In genomic region chr7:141403305-141403704, GRCm38 (mm10) we compare ENCODE assay signal across 8 mouse cellular contexts. TPM values are rescaled to one million over a fixed set of nuclear protein-coding genes. Genes with fewer than 3 reads are reported as not detected.
DNase-seq lines count a peak whose midpoint lies in the region; ATAC-seq and TF ChIP-seq lines count a peak whose summit lies in the region.

No protein-coding gene starts in this region.

- no peak overlapping the region for H3K4me2 ChIP-seq in hindbrain, embryonic 13.5 days
- H3K4me2 ChIP-seq in liver, embryonic 11.5 days, result no peak overlapping the region
- no peak overlapping the region for H3K4me2 ChIP-seq in midbrain, postnatal 0 days (ENCODE audit: low read depth, low read length, poor library complexity, severe bottlenecking)

- 55% methylated on average over 5 of the region's 5 CpGs for WGBS in forebrain, embryonic 10.5 days
- WGBS in hindbrain, embryonic 13.5 days, result 55% methylated on average over 5 of the region's 5 CpGs
- WGBS in liver, embryonic 11.5 days, result 52% methylated on average over 5 of the region's 5 CpGs
- 43% methylated on average over 5 of the region's 5 CpGs for WGBS in midbrain, postnatal 0 days

- no peaks in the 10 kb centered on the region for H3K9me3 ChIP-seq in forebrain, embryonic 10.5 days
- no peaks in the 10 kb centered on the region for H3K9me3 ChIP-seq in hindbrain, embryonic 13.5 days
- no peaks in the 10 kb centered on the region for H3K9me3 ChIP-seq in liver, embryonic 11.5 days (ENCODE audit: control insufficient read depth, low read length)
- no peaks in the 10 kb centered on the region for H3K9me3 ChIP-seq in midbrain, postnatal 0 days (ENCODE audit: low read length)

- peak; percentile 25; the same call in 1 of the 2 replicates for ATAC-seq in hindbrain, embryonic 13.5 days (ENCODE audit: low FRiP score)
- ATAC-seq in liver, embryonic 11.5 days (replicated peaks; ENCODE audit: low FRiP score), result peak; percentile 67
- ATAC-seq in midbrain, postnatal 0 days (ENCODE audit: low FRiP score), result peak; percentile 53; the same call in 1 of the 2 replicates

- no peak overlapping the region for H3K27ac ChIP-seq in bone marrow macrophage, adult 2 months (ENCODE audit: insufficient read depth, low read depth, low read length)
- H3K27ac ChIP-seq in forebrain, embryonic 10.5 days, result no peak overlapping the region
- no peak overlapping the region for H3K27ac ChIP-seq in hindbrain, embryonic 13.5 days
- H3K27ac ChIP-seq in liver, embryonic 11.5 days (ENCODE audit: low read depth, low read length), result no peak overlapping the region
- no peak overlapping the region for H3K27ac ChIP-seq in midbrain, postnatal 0 days (ENCODE audit: low read depth, low read length)
- no peak overlapping the region for H3K27ac ChIP-seq in testis, adult 2 months (ENCODE audit: control insufficient read depth, insufficient read depth, low read depth, low read length)

- DNase-seq in right cerebral cortex, adult 2 months (ENCODE audit: low spot score in 2 of 2), result peak; percentile 39 to 46
- DNase-seq in right cerebral cortex, adult 18-20 months, result no peak
- peak; percentile 53 for DNase-seq in forebrain, embryonic 10.5 days (ENCODE audit: extremely low spot score, low spot score)
- peak; percentile 45 for DNase-seq in liver, embryonic 11.5 days (ENCODE audit: low spot score)
- peak; percentile 55 for DNase-seq in midbrain, postnatal 0 days (ENCODE audit: low spot score)

- H3K9ac ChIP-seq in hindbrain, embryonic 13.5 days, result no peak overlapping the region
- H3K9ac ChIP-seq in liver, embryonic 11.5 days (ENCODE audit: low read depth, low read length), result no peak overlapping the region
- H3K9ac ChIP-seq in midbrain, postnatal 0 days (replicated peaks; ENCODE audit: low read length, poor library complexity, severe bottlenecking), result no peak overlapping the region

- TF ChIP-seq CTCF in bone marrow macrophage, adult 2 months (IDR thresholded peaks at IDR 0.05; ENCODE audit: low read depth, low read length), result peak; percentile 48; the same call in 1 of the 2 replicates
- peak; percentile 83 for TF ChIP-seq CTCF in midbrain, postnatal 0 days (IDR thresholded peaks at IDR 0.05)
- peak; percentile 90; the same call in 1 of the 2 replicates for TF ChIP-seq CTCF in testis, adult 2 months (IDR thresholded peaks at IDR 0.05; ENCODE audit: control insufficient read depth, insufficient read depth, insufficient replicate concordance, low read depth, low read length)

- H3K27me3 ChIP-seq in forebrain, embryonic 10.5 days (ENCODE audit: poor library complexity, severe bottlenecking), result no peaks in the 10 kb centered on the region
- no peaks in the 10 kb centered on the region for H3K27me3 ChIP-seq in hindbrain, embryonic 13.5 days
- no peaks in the 10 kb centered on the region for H3K27me3 ChIP-seq in liver, embryonic 11.5 days (replicated peaks; ENCODE audit: control insufficient read depth, insufficient read depth, low read length)
- H3K27me3 ChIP-seq in midbrain, postnatal 0 days (ENCODE audit: insufficient read depth, low read length), result no peaks in the 10 kb centered on the region
- H3K27me3 ChIP-seq in testis, adult 2 months (ENCODE audit: control insufficient read depth, insufficient read depth, low read length), result no peaks in the 10 kb centered on the region

- no peak for TF ChIP-seq POLR2A in bone marrow macrophage, adult 2 months (IDR thresholded peaks at IDR 0.05; ENCODE audit: borderline replicate concordance, low read depth, low read length)
- TF ChIP-seq POLR2A in testis, adult 2 months (IDR thresholded peaks at IDR 0.05; ENCODE audit: control insufficient read depth, low read depth, low read length), result no peak

- no peak overlapping the region for H3K4me3 ChIP-seq in bone marrow macrophage, adult 2 months (ENCODE audit: insufficient read depth, low read length)
- H3K4me3 ChIP-seq in forebrain, embryonic 10.5 days, result no peak overlapping the region
- H3K4me3 ChIP-seq in hindbrain, embryonic 13.5 days, result no peak overlapping the region
- H3K4me3 ChIP-seq in liver, embryonic 11.5 days (ENCODE audit: low read depth, low read length), result no peak overlapping the region
- H3K4me3 ChIP-seq in midbrain, postnatal 0 days (ENCODE audit: low read depth, low read length), result no peak overlapping the region
- no peak overlapping the region for H3K4me3 ChIP-seq in testis, adult 2 months (ENCODE audit: control insufficient read depth, low read depth, low read length)

- no peaks in the 10 kb centered on the region for H3K4me1 ChIP-seq in bone marrow macrophage, adult 2 months (ENCODE audit: control insufficient read depth, insufficient read depth, low read length)
- H3K4me1 ChIP-seq in forebrain, embryonic 10.5 days, result no peaks in the 10 kb centered on the region
- H3K4me1 ChIP-seq in hindbrain, embryonic 13.5 days (replicated peaks), result no peaks in the 10 kb centered on the region
- H3K4me1 ChIP-seq in liver, embryonic 11.5 days (replicated peaks; ENCODE audit: control insufficient read depth, insufficient read depth, low read length), result no peaks in the 10 kb centered on the region
- no peaks in the 10 kb centered on the region for H3K4me1 ChIP-seq in midbrain, postnatal 0 days (ENCODE audit: insufficient read depth, low read length)
- H3K4me1 ChIP-seq in testis, adult 2 months (ENCODE audit: control insufficient read depth, insufficient read depth, low read length), result no peaks in the 10 kb centered on the region

- peaks cover 74% of the 10 kb centered on the region for H3K36me3 ChIP-seq in forebrain, embryonic 10.5 days (replicated peaks)
- peaks cover 60% of the 10 kb centered on the region for H3K36me3 ChIP-seq in hindbrain, embryonic 13.5 days
- peaks cover 43% of the 10 kb centered on the region for H3K36me3 ChIP-seq in liver, embryonic 11.5 days (ENCODE audit: control insufficient read depth, insufficient read depth, low read length)
- H3K36me3 ChIP-seq in midbrain, postnatal 0 days (ENCODE audit: insufficient read depth, low read length), result peaks cover 39% of the 10 kb centered on the region
- H3K36me3 ChIP-seq in testis, adult 2 months (ENCODE audit: control insufficient read depth, insufficient read depth, low read length), result no peaks in the 10 kb centered on the region

RNA-seq across cellular contexts. Expression of gene Gatd1, which starts 10.6 kb away (rescaled TPM):
- 45.8 and 50.5 TPM in 2 replicates for polyA plus RNA-seq in bone marrow macrophage, adult 2 months (2012; ENCODE audit: insufficient read depth, insufficient read length, missing spikeins)
- polyA plus RNA-seq in forebrain, embryonic 10.5 days (2016; fragmentation: Nextera tagmentation; extraction: Ambion mirVana), result 43.2 and 44.7 TPM in 2 replicates
- 57.4 and 58.5 TPM in 2 replicates for polyA plus RNA-seq in hindbrain, embryonic 13.5 days (2015; fragmentation: Nextera tagmentation; extraction: Ambion mirVana)
- polyA plus RNA-seq in liver, embryonic 11.5 days (2014; fragmentation: Nextera tagmentation; extraction: Ambion mirVana), result 35.0 and 41.6 TPM in 2 replicates
- 72.0 and 72.9 TPM in 2 replicates for total RNA-seq in midbrain, postnatal 0 days (2014; rRNA removed)
- 47.7 and 48.9 TPM in 2 replicates for polyA plus RNA-seq in midbrain, postnatal 0 days (2015; fragmentation: Nextera tagmentation; extraction: Ambion mirVana)
- 23.3 and 24.4 TPM in 2 replicates for polyA plus RNA-seq in testis, adult 2 months (2012; rRNA removed)

RNA-seq across cellular contexts. Expression of gene Taldo1, which starts 11.3 kb away (rescaled TPM):
- 422 and 438 TPM in 2 replicates for polyA plus RNA-seq in bone marrow macrophage, adult 2 months (2012; ENCODE audit: insufficient read depth, insufficient read length, missing spikeins)
- 335 and 368 TPM in 2 replicates for polyA plus RNA-seq in forebrain, embryonic 10.5 days (2016; fragmentation: Nextera tagmentation; extraction: Ambion mirVana)
- polyA plus RNA-seq in hindbrain, embryonic 13.5 days (2015; fragmentation: Nextera tagmentation; extraction: Ambion mirVana), result 333 and 346 TPM in 2 replicates
- 442 and 472 TPM in 2 replicates for polyA plus RNA-seq in liver, embryonic 11.5 days (2014; fragmentation: Nextera tagmentation; extraction: Ambion mirVana)
- 166 and 175 TPM in 2 replicates for total RNA-seq in midbrain, postnatal 0 days (2014; rRNA removed)
- 245 and 255 TPM in 2 replicates for polyA plus RNA-seq in midbrain, postnatal 0 days (2015; fragmentation: Nextera tagmentation; extraction: Ambion mirVana)
- 26.0 and 30.2 TPM in 2 replicates for polyA plus RNA-seq in testis, adult 2 months (2012; rRNA removed)

RNA-seq across cellular contexts. Expression of gene Cend1, which starts 26.0 kb away (rescaled TPM):
- not detected in 2 replicates for polyA plus RNA-seq in bone marrow macrophage, adult 2 months (2012; ENCODE audit: insufficient read depth, insufficient read length, missing spikeins)
- 7.7 and 8.7 TPM in 2 replicates for polyA plus RNA-seq in forebrain, embryonic 10.5 days (2016; fragmentation: Nextera tagmentation; extraction: Ambion mirVana)
- 68.3 and 73.4 TPM in 2 replicates for polyA plus RNA-seq in hindbrain, embryonic 13.5 days (2015; fragmentation: Nextera tagmentation; extraction: Ambion mirVana)
- polyA plus RNA-seq in liver, embryonic 11.5 days (2014; fragmentation: Nextera tagmentation; extraction: Ambion mirVana), result 0.16 and 0.27 TPM in 2 replicates
- 167 and 195 TPM in 2 replicates for total RNA-seq in midbrain, postnatal 0 days (2014; rRNA removed)
- 194 and 233 TPM in 2 replicates for polyA plus RNA-seq in midbrain, postnatal 0 days (2015; fragmentation: Nextera tagmentation; extraction: Ambion mirVana)
- 0.48 and 0.63 TPM in 2 replicates for polyA plus RNA-seq in testis, adult 2 months (2012; rRNA removed)

RNA-seq across cellular contexts. Expression of gene Slc25a22, which starts 34.4 kb away (rescaled TPM):
- polyA plus RNA-seq in bone marrow macrophage, adult 2 months (2012; ENCODE audit: insufficient read depth, insufficient read length, missing spikeins), result 21.4 and 24.8 TPM in 2 replicates
- 46.8 and 49.6 TPM in 2 replicates for polyA plus RNA-seq in forebrain, embryonic 10.5 days (2016; fragmentation: Nextera tagmentation; extraction: Ambion mirVana)
- polyA plus RNA-seq in hindbrain, embryonic 13.5 days (2015; fragmentation: Nextera tagmentation; extraction: Ambion mirVana), result 71.3 and 76.3 TPM in 2 replicates
- 36.9 and 39.4 TPM in 2 replicates for polyA plus RNA-seq in liver, embryonic 11.5 days (2014; fragmentation: Nextera tagmentation; extraction: Ambion mirVana)
- 148 and 152 TPM in 2 replicates for total RNA-seq in midbrain, postnatal 0 days (2014; rRNA removed)
- 118 and 121 TPM in 2 replicates for polyA plus RNA-seq in midbrain, postnatal 0 days (2015; fragmentation: Nextera tagmentation; extraction: Ambion mirVana)
- 7.2 and 10.9 TPM in 2 replicates for polyA plus RNA-seq in testis, adult 2 months (2012; rRNA removed)

RNA-seq across cellular contexts. Expression of gene Pidd1, which starts 40.5 kb away (rescaled TPM):
- polyA plus RNA-seq in bone marrow macrophage, adult 2 months (2012; ENCODE audit: insufficient read depth, insufficient read length, missing spikeins), result 4.0 and 5.6 TPM in 2 replicates
- 24.9 and 26.4 TPM in 2 replicates for polyA plus RNA-seq in forebrain, embryonic 10.5 days (2016; fragmentation: Nextera tagmentation; extraction: Ambion mirVana)
- polyA plus RNA-seq in hindbrain, embryonic 13.5 days (2015; fragmentation: Nextera tagmentation; extraction: Ambion mirVana), result 4.9 and 5.7 TPM in 2 replicates
- 22.5 and 22.7 TPM in 2 replicates for polyA plus RNA-seq in liver, embryonic 11.5 days (2014; fragmentation: Nextera tagmentation; extraction: Ambion mirVana)
- 1.4 and 1.6 TPM in 2 replicates for total RNA-seq in midbrain, postnatal 0 days (2014; rRNA removed)
- 1.1 and 1.3 TPM in 2 replicates for polyA plus RNA-seq in midbrain, postnatal 0 days (2015; fragmentation: Nextera tagmentation; extraction: Ambion mirVana)
- 5.5 and 5.6 TPM in 2 replicates for polyA plus RNA-seq in testis, adult 2 months (2012; rRNA removed)
